Mouse (Mus musculus) kidney, postnatal 36 days (tissue): ENCODE results near the gene Tmem237.

Source experiments
- DNase-seq, 2 experiments: peaks; one replicate each; pipeline ENCODE4 v3.0.0; 2021 to 2022; ENCODE audit warnings: mixed read lengths in 2 of 2

Gene Tmem237

DNA sequence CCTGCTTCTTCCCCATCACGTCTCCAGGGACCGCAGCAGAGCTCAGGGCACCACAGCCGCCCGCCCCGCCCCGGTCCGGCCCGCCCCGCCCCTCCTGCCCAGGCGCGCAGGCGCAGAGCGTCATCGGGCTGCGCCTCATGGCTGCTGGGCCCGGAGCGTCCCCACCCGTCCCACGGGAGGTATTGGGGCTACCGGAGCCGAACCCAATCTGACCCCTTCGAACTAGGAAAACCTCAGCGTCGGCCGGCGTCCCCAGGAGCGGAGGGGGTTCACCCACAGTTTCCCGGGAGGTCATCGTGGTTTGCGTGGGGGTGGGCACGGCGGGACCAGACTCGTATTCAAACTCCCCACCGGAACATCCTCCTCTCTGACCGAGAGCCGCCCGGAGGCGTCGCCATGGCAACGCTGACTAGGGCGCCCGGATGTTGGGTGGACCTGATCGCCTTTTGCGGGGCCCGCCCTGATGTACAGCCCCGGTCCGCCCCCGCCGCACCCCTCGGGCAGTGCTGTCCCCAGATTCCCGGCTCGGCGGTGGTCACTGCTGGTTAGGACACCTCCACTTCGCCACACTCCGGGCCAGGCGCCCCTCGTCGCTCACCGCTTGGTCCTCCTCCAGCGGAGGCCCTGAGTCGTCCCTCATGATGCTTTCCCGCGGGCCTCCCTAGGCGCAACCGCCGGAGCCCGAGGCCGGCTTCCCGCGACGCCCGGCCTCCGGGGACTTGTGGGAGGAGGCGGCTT lies at the start of gene Tmem237:
TSS of gene Tmem237 (minus strand) at position 689 of the 738 bp plus-strand sequence.
- DNase-seq: peak; percentile 94 to 95

DNA sequence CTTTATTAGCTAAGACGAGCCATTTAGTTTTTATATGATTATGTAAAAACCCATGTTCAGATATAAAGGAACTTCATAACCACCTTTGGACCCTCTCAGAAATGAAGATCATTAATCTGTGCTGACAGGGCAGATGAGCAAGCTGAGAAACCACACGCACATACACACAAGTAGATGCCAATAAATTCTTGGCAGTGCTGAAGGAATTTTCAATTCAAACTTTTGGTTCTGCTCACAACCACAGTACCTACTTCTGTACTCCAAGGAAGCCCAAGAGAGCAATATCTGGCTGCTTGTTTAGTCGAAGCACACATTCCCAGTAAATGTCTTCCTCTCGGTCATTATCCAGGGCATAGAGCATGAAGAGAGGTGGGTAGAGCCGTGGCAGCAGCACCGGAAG lies 49.4 kb upstream of the Tmem237 start:
- peak in 1 of 2 experiments; percentile 22 for DNase-seq

DNA sequence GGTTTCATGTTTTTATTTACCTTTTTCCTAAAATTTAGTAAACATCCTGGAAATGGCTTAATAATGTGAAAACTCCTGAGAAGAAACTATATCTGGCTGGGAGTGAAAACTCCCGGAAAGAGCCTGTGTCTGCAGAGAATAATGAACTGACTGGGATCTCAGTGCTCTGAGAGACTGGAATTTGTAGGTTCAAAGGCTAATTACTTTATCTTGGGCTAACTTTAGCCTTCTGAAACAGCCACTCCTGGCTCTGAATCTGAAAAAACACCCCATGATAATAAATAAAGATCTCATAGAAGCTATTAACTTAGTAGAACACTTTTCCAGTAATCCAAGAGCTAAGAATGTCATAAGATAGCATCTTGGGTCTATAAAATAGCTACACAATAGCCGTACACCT lies 48.3 kb upstream of the Tmem237 start:
- peak in 1 of 2 experiments; percentile 43 for DNase-seq

DNA sequence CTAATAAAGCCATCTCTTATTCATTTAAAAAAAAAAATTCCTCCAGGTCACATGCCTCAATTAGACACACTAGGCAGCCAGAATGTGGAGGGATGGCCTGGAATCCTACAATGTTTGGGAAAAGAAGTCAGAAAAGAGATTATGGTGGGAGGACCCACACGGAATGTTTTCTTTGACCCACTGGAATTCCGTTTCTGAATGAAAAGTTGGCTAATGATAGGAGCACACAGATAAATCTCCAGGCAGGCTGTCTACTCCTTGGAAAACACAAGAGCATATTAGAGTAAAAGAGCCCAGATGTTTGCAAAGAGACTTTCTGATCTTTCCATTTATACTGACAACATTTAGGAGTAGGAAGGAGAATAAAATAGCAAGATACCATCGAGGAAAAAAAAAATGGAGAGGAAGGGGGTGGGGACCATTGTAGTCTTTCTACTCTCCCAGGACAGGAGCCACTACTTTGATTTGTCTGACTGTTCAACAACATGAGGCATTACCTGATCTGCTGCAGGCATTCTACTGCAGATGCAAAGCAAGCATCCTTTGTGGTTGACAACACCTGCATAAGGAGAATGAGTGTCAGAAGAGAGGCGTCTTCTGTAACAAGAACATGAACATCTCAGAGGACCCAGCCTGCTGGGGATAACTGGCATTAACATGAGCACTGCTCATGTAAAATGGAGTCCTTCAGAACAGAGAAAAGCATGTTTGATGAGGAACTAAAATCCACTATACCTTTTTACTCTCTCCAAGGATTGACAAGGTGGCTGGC lies 47.6 kb upstream of the Tmem237 start:
- peak in 1 of 2 experiments; percentile 21 for DNase-seq

DNA sequence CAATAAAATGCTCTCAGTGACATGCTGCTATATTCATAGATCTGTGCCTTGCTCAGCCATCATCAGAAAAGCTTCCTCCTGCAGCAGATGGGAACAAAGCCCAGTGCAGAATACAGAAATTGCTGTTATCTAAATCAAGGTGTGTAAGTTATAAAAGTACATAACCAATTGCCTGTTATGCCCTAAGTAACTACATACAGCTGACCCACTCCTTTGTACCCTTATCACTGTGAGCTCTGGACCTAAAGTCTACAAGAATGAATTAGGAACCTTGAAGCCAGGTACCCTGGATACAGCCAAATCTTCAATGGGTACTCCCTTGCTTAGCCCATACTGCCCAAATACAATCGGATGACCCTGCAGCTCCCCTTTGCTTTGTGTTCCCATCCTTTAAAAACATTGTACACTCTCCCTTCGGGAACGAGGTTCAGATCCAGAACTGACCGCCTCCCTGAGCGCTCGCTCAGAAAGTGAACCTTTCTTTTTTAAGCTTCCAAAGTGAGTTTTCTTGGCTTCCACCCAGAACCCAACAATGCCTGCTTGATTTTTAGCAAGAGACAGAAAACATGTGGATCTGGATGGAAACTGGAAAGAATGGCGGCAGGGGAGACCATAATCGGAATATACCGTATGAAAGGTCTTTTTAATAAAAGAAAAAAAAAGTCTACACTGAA lies 46.2 kb upstream of the Tmem237 start:
- peak; percentile 35 to 44 for DNase-seq

DNA sequence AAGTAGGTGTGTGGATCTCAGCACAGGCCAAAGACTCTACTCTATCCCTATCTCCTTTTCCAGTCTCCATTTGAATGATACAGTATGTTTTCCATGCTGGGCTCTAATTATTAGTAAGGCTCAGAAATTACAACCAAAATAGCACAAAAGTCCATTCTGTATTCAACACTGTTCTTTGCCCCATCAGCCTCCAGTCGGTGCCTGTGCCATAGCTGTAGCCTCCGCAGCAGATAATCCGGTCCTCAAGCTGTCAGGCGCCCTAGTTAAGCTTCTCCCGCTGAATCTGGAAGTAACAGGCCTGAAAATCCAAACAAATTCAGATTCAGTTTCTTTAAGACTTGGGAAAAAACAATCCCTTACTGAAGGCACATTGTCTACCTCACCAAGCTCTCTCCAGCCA lies 43.7 kb upstream of the Tmem237 start:
- DNase-seq: peak in 1 of 2 experiments; percentile 30

DNA sequence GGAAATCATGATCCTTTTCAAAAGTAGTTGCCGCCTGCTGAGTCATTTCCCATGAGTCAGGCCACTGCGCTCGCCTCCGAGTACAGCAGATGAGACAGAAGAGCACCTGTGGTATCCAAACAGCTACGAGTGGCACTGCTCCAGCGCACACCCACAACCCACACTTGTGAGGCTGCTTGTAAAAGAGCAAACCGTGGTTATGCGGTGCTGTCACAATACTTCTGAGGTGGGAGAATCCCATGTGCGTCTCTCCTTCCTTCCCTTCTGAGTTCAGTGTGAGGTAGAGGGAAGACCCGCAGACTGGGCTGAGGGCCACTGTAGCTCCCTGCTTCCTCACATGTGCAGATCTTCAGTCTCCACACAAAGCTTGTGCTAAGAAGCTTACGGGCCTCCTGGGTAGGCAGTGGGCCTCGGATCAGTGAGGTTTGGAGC lies 42.8 kb upstream of the Tmem237 start, which contains the start of gene Mpp4:
TSS of gene Mpp4 (minus strand) at position 360 of the 432 bp plus-strand sequence.
- peak in 1 of 2 experiments; percentile 17 for DNase-seq

DNA sequence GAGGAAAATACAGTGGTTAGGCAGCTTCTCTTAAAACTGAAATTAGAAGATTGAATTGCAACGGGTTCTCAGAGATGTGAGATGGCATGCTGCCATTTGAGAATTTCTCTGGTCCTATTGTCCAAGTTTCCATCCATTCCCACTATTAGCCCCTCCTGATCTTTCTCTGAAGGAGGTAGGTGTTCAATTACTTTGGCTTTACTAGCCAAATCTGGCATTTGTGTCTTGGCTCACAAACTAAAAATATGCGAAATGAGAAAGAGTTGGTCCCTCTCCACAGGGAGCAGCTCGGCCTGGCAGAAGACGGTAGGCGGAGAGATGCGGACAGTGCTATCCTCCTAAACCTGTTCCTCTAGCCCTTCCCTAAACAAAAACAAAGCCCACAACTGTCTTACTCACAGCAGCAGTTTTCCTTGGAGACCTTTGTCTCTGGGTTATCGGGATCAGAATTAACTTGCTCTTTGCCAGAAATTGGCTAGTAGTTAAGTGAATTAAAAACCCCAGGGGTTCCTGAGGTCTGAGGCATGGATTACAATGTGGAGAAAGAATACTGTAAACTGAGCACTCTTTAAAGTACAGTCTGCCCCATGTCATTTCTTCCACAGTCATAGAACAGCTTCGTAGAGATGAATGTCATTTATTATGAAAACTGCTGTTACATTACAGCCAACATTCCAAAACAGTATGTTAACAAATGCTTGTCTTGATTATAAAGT lies 42.3 kb upstream of the Tmem237 start:
- DNase-seq: no peak

DNA sequence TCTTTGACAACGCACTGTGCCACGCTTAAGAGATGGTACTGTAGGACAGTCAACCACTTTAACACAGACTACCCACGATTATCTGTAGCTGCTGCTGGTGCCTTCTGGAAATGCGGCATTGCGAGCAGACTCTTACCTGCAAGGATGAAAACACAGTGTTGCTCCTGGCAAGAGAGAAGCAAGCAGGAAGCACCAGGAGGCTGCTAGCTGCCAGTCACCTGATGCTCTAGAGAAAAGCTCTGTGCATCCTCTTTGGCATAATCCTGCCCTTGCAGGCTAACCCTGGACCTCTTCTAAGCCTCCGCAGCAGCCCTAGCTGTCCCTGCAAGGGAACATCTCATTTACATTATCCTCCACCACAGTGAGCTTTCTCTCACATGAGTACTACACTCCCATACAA lies 41.2 kb upstream of the Tmem237 start:
- no peak for DNase-seq

DNA sequence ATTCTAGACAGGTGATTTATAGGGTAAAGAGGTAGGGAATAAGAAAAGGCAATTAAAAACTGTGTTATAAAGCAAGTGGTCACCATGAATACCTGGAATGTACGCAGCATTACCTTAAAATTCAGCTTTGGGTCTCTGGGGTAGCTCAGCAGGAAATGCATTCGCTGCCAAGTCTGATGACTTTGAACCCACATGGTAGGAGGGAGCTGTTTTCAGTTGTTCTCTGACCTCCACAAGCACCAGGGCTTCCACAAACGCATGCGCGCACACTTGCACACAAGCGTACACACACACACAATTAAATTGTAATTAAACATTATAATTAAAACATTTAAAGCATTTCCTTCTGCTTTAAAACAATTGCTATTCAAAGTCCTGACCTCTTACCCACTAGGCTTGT lies 40.7 kb upstream of the Tmem237 start:
- peak; percentile 66 to 67 for DNase-seq

DNA sequence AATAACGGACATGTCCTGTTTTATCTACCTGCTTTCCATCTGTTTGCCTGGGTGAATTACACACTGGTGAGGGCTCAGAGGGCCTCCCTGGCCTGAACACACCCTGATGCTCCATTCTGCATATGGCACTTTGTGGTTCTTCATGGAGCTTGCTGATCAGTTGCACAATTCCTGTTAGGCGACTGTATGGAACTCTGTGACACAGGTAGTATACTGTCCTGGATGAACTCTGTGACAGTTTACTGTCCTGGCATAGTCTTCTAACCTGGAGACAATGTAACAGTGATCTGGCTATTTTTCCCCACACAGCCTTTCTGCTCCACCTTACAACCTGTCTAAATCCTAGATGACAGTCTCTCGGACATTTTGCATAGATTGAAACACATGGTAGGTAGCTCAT lies 38.9 kb upstream of the Tmem237 start:
- DNase-seq: no peak

DNA sequence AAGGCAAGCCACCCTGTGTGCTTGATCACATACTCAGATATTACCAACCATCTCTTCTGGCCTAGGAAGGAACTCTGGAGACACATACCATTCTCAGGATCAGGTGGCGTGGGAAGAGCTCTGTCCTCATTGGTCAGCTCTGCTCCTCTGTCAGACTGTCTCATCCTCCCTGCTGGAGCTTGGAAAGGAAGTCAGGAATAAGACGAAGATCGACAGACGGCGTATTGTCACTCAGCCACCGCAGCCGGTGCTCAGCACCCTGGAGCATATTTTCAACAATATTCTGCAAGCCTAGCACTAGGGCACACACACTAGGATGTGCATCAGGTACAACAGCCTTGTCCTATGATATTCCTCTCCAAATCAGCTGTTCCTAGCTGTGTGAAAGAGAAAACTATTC lies 38.3 kb upstream of the Tmem237 start:
- DNase-seq: no peak

DNA sequence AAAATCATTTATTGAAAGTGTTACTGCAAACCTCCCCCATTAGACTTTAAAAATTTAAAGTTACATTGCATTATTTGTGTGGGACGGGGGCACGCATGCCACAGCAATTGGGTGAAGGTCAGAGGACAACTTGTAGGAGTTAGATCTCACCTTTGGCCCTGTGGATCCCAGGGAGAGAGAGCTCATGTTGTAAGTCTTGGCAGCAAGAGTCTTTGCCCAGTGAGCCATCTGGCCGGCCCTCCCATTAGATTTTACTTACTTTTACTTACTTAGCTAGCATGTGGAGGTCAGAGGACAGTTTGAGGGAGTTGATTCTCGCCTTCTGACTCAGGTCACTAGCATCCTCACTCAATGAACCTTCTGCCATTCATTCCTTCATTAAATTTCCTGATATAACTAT lies 37.6 kb upstream of the Tmem237 start:
- DNase-seq: peak; percentile 59 to 84

DNA sequence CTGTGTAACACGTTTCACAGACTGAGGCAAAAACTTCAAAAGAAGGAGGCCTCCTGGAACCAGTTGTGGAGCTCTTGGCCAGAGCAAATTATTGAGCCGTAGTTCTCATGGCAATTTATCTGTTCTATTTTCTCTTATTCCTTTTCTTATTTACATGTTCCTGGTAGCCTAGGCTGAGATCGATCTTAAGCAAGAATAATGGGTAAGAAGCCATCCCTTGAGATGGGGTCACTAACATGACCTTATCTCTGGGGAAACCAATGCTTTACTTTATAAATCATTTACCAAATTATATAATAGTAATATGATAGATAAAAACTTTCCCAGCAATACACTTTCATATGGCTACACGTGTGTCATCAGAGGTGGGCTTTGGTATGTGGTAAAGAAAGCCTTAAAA lies 32.1 kb upstream of the Tmem237 start:
- peak in 1 of 2 experiments; percentile 23 for DNase-seq

DNA sequence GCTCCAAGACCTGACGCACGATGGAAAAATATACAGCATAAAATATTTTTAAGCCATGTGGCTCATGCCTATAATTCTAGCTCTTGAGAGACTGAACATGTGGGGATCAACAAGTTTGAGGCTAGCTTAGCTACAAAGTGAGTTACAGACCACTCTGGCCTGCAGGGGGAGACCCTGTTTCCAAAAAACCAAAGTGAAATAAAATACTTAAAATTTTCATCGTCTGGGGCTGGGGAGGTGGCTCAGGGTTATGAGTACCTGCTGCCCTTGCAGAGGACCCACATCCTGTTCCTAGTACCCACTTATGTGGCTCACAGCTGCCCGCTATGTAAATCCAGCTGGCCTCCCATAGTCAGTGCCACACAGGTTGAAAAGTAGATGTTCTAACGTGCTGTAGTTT lies 30.3 kb upstream of the Tmem237 start:
- no peak for DNase-seq

DNA sequence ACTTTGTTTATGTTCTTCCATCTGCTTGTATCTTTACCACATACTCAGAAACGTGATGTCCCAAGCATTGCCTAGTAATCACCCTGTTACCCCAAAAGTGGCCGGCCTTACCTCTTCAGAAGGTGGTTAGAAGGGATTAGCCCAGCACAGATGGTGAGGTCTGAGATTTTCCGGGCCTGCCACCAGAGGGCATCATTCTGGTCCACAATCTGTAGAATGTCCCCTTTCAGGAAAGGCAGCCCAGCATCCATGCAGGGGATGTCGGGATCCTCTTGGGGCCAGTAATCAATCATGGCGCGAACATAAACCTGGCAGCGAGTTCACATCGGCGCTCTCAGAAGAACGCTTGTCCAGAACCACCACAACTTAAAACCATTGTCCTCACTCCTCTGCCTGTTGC lies 24.3 kb upstream of the Tmem237 start:
- peak; percentile 49 to 80 for DNase-seq

DNA sequence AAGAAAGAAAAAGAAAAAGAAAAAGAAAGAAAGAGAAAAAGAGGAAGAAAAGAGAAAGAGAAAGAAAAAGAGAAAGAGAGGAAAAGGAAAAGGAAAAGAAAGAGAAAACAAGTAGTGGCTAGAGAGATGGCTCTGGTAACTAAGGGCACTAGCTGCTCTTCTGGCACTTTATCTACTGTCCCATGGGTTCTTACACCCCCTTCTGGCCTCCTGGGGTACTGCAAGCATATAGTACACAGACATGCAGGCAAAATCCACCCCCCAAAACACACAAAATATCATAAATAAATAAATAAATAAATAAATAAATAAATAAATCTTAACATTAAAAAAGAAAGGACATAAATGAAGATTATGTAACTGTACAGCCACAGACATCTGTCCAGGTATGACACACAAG lies 22.6 kb upstream of the Tmem237 start:
- peak; percentile 77 to 88 for DNase-seq

DNA sequence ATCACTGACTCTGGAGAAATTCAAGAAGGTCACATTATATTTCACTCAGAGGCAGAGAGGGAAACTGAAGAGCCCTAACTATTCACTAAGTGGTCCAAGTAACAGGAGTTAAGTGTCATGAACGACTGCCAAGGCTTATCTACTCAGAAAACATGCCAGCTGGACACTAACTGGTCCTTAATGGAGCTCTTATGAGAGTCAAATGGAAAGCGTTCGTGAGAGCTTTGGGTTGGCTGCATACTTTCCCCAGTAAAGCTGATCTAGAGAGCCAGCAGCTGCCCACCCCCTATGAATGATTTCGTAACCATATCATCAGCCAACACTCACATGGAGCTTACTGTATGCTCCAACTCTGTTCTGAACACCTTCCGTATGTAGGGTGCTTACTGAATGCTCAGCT lies 14.2 kb upstream of the Tmem237 start:
- no peak for DNase-seq

DNA sequence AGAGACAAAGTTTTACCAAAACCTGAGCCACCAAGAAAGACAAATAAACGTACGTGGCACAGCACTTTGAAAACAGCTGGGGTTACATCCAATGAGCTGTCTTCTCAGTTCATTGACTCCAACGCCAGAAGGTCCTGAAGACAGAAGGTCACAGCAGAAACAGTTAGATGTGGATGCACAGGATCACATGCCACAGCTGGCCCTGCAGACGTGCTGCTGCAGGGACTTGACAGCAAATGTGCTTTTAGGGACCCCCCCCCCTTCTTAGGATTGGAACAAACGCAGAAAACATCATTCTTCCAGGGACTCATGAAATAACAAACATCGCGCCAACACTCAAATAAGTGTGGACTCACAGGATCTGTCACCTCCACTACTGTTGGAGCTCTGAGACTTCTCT lies 8.7 kb upstream of the Tmem237 start:
- no peak for DNase-seq

DNA sequence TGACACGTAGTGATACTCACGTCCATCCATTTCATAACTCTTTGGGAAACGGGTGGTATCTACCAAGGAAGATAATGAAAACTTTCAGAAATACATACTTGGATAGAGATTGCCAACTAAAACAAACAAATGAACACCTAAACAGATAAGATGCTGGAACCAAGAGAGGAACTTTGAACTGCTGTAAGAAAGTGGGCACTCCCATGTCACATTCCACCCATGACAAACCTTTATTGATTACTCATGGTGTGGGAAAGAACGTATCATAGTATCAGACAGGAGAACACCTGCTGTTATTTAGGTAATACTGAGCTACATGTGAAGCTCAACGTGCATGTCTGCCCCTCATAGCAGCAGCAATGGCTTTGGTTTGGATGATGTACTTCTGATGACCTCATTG lies 5.3 kb upstream of the Tmem237 start:
- no peak for DNase-seq

DNA sequence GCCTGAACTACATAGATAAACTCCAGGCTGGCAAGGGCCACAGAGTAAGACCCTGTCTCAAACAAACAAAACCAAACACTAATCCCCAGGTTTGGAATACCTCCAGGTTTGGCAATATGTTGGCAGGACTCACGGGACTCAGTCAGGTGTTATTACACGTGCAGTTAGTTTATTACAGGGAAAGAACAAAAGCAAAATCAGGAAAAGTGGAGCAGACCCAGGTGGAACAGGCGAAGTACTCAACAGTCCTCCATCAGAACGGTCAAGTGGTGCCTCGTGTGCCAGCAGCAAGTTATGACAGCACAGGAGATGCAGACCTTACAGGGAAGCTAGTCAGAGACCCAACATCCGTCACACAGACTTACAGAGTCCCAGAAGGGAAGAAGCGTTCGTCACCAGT lies 9.7 kb downstream of the Tmem237 start:
- DNase-seq: peak; percentile 36 to 46

DNA sequence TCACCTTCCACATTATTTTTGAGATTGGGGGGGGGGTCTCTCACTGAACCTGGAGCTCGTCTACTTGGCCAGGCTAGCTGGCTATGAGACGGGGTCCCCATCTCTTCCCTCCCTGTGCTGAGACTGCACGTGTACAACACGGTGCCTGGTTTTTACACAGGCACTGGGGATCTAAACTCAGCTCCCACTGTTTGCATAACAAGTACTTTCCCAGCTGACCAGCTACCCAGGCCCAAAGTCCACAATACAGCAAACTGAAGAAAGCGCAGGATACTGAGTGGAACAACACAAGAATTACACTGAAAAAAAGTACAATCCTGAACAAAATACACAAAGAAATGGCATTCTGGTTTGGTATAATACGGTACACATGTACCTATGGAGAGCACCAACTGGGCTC lies 18.1 kb downstream of the Tmem237 start:
- DNase-seq: peak; percentile 59 to 67

DNA sequence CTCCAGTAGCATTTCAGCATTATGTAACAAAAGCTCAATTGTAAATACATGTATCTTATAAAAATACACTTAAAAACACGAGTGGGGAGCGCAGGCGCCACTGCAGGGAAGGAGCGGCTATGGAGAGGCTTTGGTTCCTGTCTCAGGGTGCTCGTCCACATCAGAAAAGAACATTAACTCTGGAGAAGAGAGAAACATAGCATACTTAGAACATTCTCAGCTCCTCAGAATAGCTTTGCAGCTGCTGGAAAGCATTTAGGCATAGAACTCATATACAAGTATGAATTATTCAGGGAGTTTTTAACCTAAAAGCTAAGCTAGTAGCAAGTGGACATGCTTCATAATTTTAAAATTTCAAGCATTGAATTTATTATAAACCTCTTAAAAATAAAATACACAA lies 19.2 kb downstream of the Tmem237 start:
- DNase-seq: no peak
